Mouse (Mus musculus) kidney, postnatal 25 days (tissue): ENCODE results near the gene Ppm1e.

ENCODE experiments used
- DNase-seq, 2 experiments: peaks; one replicate each; pipeline ENCODE4 v3.0.0; 2021; ENCODE audit warnings: mixed read lengths in 2 of 2

The Ppm1e gene

GRCm38 (mm10) chr11:87358331-87359261 is at the start of gene Ppm1e:
Gene Ppm1e (minus strand): TSS chr11:87359023.
- DNase-seq = peak; percentile 74 to 80

GRCm38 (mm10) chr11:87404876-87405275 is 46.1 kb upstream of the Ppm1e start, which contains the start of the genes Rad51c and Tex14:
Gene Rad51c (minus strand): TSS chr11:87404954.
Gene Tex14 (plus strand): TSS chr11:87405065.
- peak in 1 of 2 experiments; percentile 49 for DNase-seq

GRCm38 (mm10) chr11:87404111-87404853 is 45.5 kb upstream of the Ppm1e start:
- DNase-seq = peak; percentile 95

- DNase-seq = no peak
Observed at GRCm38 (mm10) chr11:87398402-87398801, 39.6 kb upstream of the Ppm1e start.

- DNase-seq = peak in 1 of 2 experiments; percentile 57
Observed at GRCm38 (mm10) chr11:87393855-87394254, 35.0 kb upstream of the Ppm1e start.

GRCm38 (mm10) chr11:87385676-87386075 is 26.9 kb upstream of the Ppm1e start:
- DNase-seq = no peak

- DNase-seq = no peak
Observed at GRCm38 (mm10) chr11:87384551-87384950, 25.7 kb upstream of the Ppm1e start.

- DNase-seq = no peak
Observed at GRCm38 (mm10) chr11:87367865-87368580, 9.2 kb upstream of the Ppm1e start.

GRCm38 (mm10) chr11:87367061-87367460 is 8.2 kb upstream of the Ppm1e start:
- DNase-seq = no peak

- DNase-seq = no peak
Observed at GRCm38 (mm10) chr11:87365120-87365519, 6.3 kb upstream of the Ppm1e start.

GRCm38 (mm10) chr11:87359262-87359612 is 414 bp upstream of the Ppm1e start:
- no peak for DNase-seq

- peak in 1 of 2 experiments; percentile 2 for DNase-seq
Observed at GRCm38 (mm10) chr11:87357317-87358300, 1.2 kb downstream of the Ppm1e start.

GRCm38 (mm10) chr11:87354861-87355260 is 4.0 kb downstream of the Ppm1e start:
- no peak for DNase-seq

GRCm38 (mm10) chr11:87353646-87354170 is 5.1 kb downstream of the Ppm1e start:
- DNase-seq = no peak

GRCm38 (mm10) chr11:87326381-87326780 is 32.4 kb downstream of the Ppm1e start:
- no peak for DNase-seq

GRCm38 (mm10) chr11:87322558-87322957 is 36.3 kb downstream of the Ppm1e start:
- no peak for DNase-seq

- DNase-seq = no peak
Observed at GRCm38 (mm10) chr11:87320007-87320406, 38.8 kb downstream of the Ppm1e start.

GRCm38 (mm10) chr11:87318956-87319708 is 39.7 kb downstream of the Ppm1e start:
- no peak for DNase-seq

- DNase-seq = no peak
Observed at GRCm38 (mm10) chr11:87313533-87313932, 45.3 kb downstream of the Ppm1e start.

GRCm38 (mm10) chr11:87310309-87310708 is 48.5 kb downstream of the Ppm1e start:
- no peak for DNase-seq
